Mouse (Mus musculus) heart, postnatal 14 days (tissue): Measurements from ENCODE around the gene Stx16. TPM values are rescaled to one million over a fixed set of nuclear protein-coding genes. Genes with fewer than 3 reads are reported as not detected.
A peak's percentile ranks its signal among the peaks of the same experiment; 100 is the strongest.

Experiments
- DNase-seq, 2 experiments: peaks; one replicate each; pipeline ENCODE4 v3.0.0; 2021 to 2022
- intact Hi-C: fragments of 180-260 bp; cut with DNase I; formaldehyde crosslinking; loops from one replicate; pipeline ENCODE4 v1.15.1; 2025
- long read RNA-seq, 2 experiments: library from polyadenylated mRNA; stranded (forward); transcript quantifications; one replicate each; pipeline ENCODE4 v2.0.0; 2021
- total RNA-seq, 2 experiments: library from RNA; stranded (reverse); gene quantifications; 2 replicates each; pipeline ENCODE4 v1.2.3; 2021

Gene Stx16
- total RNA-seq, result 10 to 100 TPM; 25.9 to 30.0 TPM
- long read RNA-seq, experiment 1, partial matches to known transcripts, result 1 of 11 reads
- long read RNA-seq, experiment 1, other reads (novel, unspliced or antisense), result 10 of 11 reads
- long read RNA-seq, experiment 2, partial matches to known transcripts, result 1 of 6 reads
- long read RNA-seq, experiment 2, other reads (novel, unspliced or antisense), result 5 of 6 reads

- intact Hi-C loops, result loop anchor here (5.0 to 10.0 kb wide), 4 partner anchors 36 to 491 kb away; partner anchors contain the start of genes Npepl1 and Rab22a
Observed at GRCm38 (mm10) chr2:174075673-174076432, at the start of gene Stx16. TSS of gene Stx16 (plus strand) at chr2:174076308.

GRCm38 (mm10) chr2:174026406-174026805, 49.7 kb upstream of the Stx16 start:
- intact Hi-C loops, result no loop called here

More at GRCm38 (mm10) chr2:174075673-174076432, at the start of gene Stx16:
- DNase-seq, result peak; percentile 95 to 96

GRCm38 (mm10) chr2:174033257-174033800, 42.8 kb upstream of the Stx16 start:
- no peak for DNase-seq
- intact Hi-C loops, result no loop called here

More at GRCm38 (mm10) chr2:174026406-174026805, 49.7 kb upstream of the Stx16 start:
- DNase-seq, result no peak

- DNase-seq, result no peak
- intact Hi-C loops, result no loop called here
Observed at GRCm38 (mm10) chr2:174047656-174048055, 28.5 kb upstream of the Stx16 start.

GRCm38 (mm10) chr2:174049481-174050338, 26.4 kb upstream of the Stx16 start:
- intact Hi-C loops, result no loop called here
- no peak for DNase-seq

- intact Hi-C loops, result no loop called here
- no peak for DNase-seq
Observed at GRCm38 (mm10) chr2:174050339-174050685, 25.8 kb upstream of the Stx16 start.

- no peak for DNase-seq
- intact Hi-C loops, result no loop called here
Observed at GRCm38 (mm10) chr2:174051081-174051481, 25.0 kb upstream of the Stx16 start.

GRCm38 (mm10) chr2:174054496-174054895, 21.6 kb upstream of the Stx16 start:
- intact Hi-C loops, result no loop called here

GRCm38 (mm10) chr2:174057730-174058129, 18.4 kb upstream of the Stx16 start:
- intact Hi-C loops, result no loop called here
- no peak for DNase-seq

More at GRCm38 (mm10) chr2:174054496-174054895, 21.6 kb upstream of the Stx16 start:
- no peak for DNase-seq

GRCm38 (mm10) chr2:174058316-174058939, 17.7 kb upstream of the Stx16 start:
- DNase-seq, result peak; percentile 7 to 37
- intact Hi-C loops, result no loop called here

- intact Hi-C loops, result no loop called here
- DNase-seq, result no peak
Observed at GRCm38 (mm10) chr2:174059591-174060385, 16.3 kb upstream of the Stx16 start.

- no peak for DNase-seq
Observed at GRCm38 (mm10) chr2:174061219-174061618, 14.9 kb upstream of the Stx16 start.

GRCm38 (mm10) chr2:174063074-174063473, 13.0 kb upstream of the Stx16 start:
- intact Hi-C loops, result no loop called here
- peak in 1 of 2 experiments; percentile 33 for DNase-seq

More at GRCm38 (mm10) chr2:174061219-174061618, 14.9 kb upstream of the Stx16 start:
- intact Hi-C loops, result no loop called here

- DNase-seq, result peak in 1 of 2 experiments; percentile 34
- intact Hi-C loops, result no loop called here
Observed at GRCm38 (mm10) chr2:174063527-174064211, 12.4 kb upstream of the Stx16 start.

- intact Hi-C loops, result no loop called here
- no peak for DNase-seq
Observed at GRCm38 (mm10) chr2:174067793-174068419, 8.2 kb upstream of the Stx16 start.

GRCm38 (mm10) chr2:174069532-174070049, 6.5 kb upstream of the Stx16 start:
- no peak for DNase-seq
- intact Hi-C loops, result loop anchor here (10.0 kb wide), 3 partner anchors 225 to 485 kb away; partner anchors contain the start of gene Rab22a

GRCm38 (mm10) chr2:174071406-174071805, 4.7 kb upstream of the Stx16 start:
- intact Hi-C loops, result loop anchor here (10.0 kb wide), 3 partner anchors 223 to 487 kb away; partner anchors contain the start of gene Rab22a
- no peak for DNase-seq
